Mouse (Mus musculus) kidney, embryonic 15.5 days (tissue): ENCODE results near the gene Bpi. TPM values are rescaled to one million over a fixed set of nuclear protein-coding genes. Genes with fewer than 3 reads are reported as not detected.

Source experiments
- ATAC-seq: fragments of 200-750 bp; cut with Nextera tagmentation; replicated peaks from 2 replicates; pipeline ENCODE4 v1.8.0; 2017; ENCODE audit warnings: moderate TSS enrichment; ENCODE audit not compliant: low FRiP score
- H3K27ac ChIP-seq: fragments of 300-500 bp; sonication (generic); 2 replicates; pipeline ENCODE4 v1.5.1; 2015; ENCODE audit warnings: mild to moderate bottlenecking, inconsistent platforms
- H3K27me3 ChIP-seq: fragments of 300-500 bp; sonication (generic); 2 replicates; pipeline ENCODE4 v1.6.1; 2015; ENCODE audit warnings: inconsistent platforms
- H3K36me3 ChIP-seq: fragments of 300-500 bp; sonication (generic); 2 replicates; pipeline ENCODE4 v1.6.1; 2015; ENCODE audit warnings: inconsistent platforms
- H3K4me1 ChIP-seq: fragments of 300-500 bp; sonication (generic); 2 replicates; pipeline ENCODE4 v1.6.1; 2015; ENCODE audit warnings: inconsistent platforms
- H3K4me2 ChIP-seq: fragments of 300-500 bp; sonication (generic); 2 replicates; pipeline ENCODE4 v1.6.1; 2015; ENCODE audit warnings: moderate library complexity, mild to moderate bottlenecking, inconsistent platforms
- H3K4me3 ChIP-seq: fragments of 300-500 bp; sonication (generic); replicated peaks from 2 replicates; pipeline ENCODE4 v1.5.1; 2015; ENCODE audit warnings: mild to moderate bottlenecking, inconsistent platforms
- H3K9ac ChIP-seq: fragments of 300-500 bp; sonication (generic); 2 replicates; pipeline ENCODE4 v1.6.1; 2015; ENCODE audit warnings: mild to moderate bottlenecking, inconsistent platforms
- H3K9me3 ChIP-seq: fragments of 300-500 bp; sonication (generic); replicated peaks from 2 replicates; pipeline ENCODE4 v1.6.1; 2016; ENCODE audit warnings: inconsistent platforms
- WGBS: fragments of 180-500 bp; shearing (Covaris S2); methylation state at CpG from one replicate; pipeline ENCODE4 v1.1.7; 2015; ENCODE audit warnings: mixed read lengths; 5-methylcytosine and 5-hydroxymethylcytosine counted together
- polyA plus RNA-seq: library from polyadenylated mRNA; unstranded; fragments of >200 nt; fragmentation: Nextera tagmentation; extraction: Ambion mirVana; gene quantifications from 2 replicates; pipeline ENCODE4 v1.2.1, GENCODE M21; 2015

The Bpi gene
- polyA plus RNA-seq, 1 experiment from 2014 or later: 0.17 TPM

DNA sequence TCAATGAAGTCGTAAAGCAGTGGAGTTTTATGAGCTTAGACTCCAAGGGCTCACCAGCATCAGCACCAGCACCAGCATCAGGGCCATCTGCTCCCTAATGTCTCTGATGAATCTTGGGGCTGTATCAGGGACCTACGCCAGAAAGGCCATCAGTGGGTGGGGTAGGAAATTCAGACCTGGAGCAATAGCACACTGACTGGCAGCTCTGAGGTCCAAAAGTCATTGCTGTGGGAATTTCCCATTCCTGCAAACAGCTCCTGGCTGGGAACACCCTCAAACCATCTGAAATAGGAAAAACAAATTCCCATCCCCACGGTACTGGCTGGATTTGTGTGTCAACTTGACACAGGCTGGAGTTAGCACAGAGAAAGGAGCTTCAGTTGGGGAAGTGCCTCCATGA lies 44.9 kb downstream of the Bpi start:
- H3K4me1 ChIP-seq: peaks cover 22% of the 10 kb centered on the region
- H3K9ac ChIP-seq: no peak overlapping the region
- no peaks in the 10 kb centered on the region for H3K9me3 ChIP-seq
- H3K27ac ChIP-seq: no peak overlapping the region
- H3K4me3 ChIP-seq: no peak overlapping the region
- no peak overlapping the region for H3K4me2 ChIP-seq
- ATAC-seq: no peak
- H3K36me3 ChIP-seq: no peaks in the 10 kb centered on the region
- no peaks in the 10 kb centered on the region for H3K27me3 ChIP-seq
- 70% methylated on average over 3 of the region's 3 CpGs for WGBS

DNA sequence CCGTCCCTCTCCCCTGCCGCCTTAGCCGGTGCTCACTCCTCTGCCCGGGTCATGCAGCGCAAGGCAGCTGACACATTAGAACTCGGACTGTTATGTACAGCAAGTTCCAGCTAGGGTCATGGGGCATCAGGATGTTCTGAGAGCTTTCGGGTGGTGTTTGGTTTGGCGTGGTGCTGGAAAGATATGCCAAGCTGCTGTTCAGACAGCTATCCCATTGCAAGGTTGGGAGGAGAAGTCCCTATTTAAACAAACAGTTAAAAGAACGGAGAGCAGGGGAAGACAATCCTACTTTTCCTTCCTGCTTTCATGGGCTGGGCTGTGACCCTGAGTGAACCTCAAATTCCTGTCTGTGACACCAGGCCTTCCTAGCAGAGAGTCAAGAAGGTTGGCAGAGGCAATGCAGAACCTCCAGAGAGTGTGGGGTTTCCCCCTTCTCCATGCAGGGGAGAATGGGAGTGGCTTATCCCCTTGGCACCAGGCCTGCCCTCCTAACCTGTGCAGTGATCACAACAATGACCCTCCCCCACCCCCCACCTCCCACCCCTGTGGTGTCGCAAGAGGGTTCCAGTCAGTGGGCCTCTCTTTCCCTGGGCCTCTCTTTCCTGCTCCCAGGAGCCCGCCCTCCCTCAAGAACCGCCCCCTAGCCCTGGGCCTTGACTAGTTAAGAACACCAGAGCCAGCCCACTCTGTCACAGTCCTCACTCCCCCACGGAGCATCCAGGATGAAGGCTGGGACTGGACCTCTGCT lies 48.2 kb downstream of the Bpi start, which contains the start of gene Lbp:
Lbp (plus strand) TSS at position 546 of the 748 bp plus-strand sequence.
- peaks cover 22% of the 10 kb centered on the region for H3K4me1 ChIP-seq
- 0 out of 2 replicates have a peak within 1 kb of the TSS, but pooled peaks have one; percentile 16 for H3K9ac ChIP-seq
- WGBS: 17% methylated on average over 13 of the region's 13 CpGs
- H3K36me3 ChIP-seq: no peaks in the 10 kb centered on the region
- ATAC-seq: peak; percentile 93
- H3K27ac ChIP-seq: peak within 1 kb of the TSS; percentile 82
- no peaks in the 10 kb centered on the region for H3K27me3 ChIP-seq
- H3K4me2 ChIP-seq: peak within 1 kb of the TSS; percentile 47
- H3K9me3 ChIP-seq: no peaks in the 10 kb centered on the region
- peak within 1 kb of the TSS; percentile 25 for H3K4me3 ChIP-seq

DNA sequence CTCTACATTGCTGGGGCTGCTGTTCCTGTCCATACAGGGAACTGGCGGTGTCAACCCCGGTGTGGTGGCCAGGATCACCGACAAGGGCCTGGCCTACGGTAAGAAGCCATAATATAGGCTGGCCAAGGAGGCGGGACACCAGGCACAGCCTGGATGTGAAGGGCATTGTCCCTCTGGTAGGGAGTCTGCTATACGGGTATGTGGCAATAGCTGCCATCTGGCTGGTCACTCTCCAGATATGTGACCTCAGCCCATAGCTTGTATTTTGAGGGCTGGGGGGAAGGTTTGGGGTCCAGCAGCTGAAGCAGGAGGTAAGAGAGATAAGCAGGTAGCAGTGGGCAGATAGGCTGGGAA lies 48.8 kb downstream of the Bpi start:
- Histone ChIP-seq H3K27me3 (no peaks in the 10 kb centered on the region), H3K9ac (0 out of 2 replicates have a peak overlapping the region, but pooled peaks have one; percentile 16), H3K4me1 (peaks cover 22% of the 10 kb centered on the region), H3K4me3 (peak overlapping the region; percentile 25), H3K9me3 (no peaks in the 10 kb centered on the region), H3K27ac (peak overlapping the region; percentile 82), H3K4me2 (peak overlapping the region; percentile 47), H3K36me3 (no peaks in the 10 kb centered on the region)
- WGBS: 21% methylated on average over 6 of the region's 6 CpGs
- peak; percentile 4; the same call in 1 of the 2 replicates for ATAC-seq

DNA sequence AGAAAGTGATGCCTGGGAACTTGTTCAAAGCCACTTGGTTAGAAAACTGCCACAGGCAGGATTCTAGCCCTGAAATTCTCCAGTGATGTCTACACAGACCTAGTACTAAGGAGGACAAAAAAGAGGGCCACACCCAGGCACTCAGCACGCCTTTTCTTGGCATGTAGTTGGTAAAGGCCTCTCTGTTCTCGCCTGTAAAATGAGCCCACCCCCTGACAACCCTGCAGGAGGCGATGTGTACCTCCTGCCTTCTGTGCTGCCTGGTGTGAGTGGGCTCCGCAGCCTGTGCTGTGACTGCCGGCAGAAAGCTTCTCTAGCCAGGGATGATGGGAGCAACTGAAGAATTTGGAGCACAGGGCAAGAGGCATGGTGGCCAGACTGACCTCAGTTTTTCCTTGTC lies 50.4 kb downstream of the Bpi start:
- Histone ChIP-seq H3K36me3 (no peaks in the 10 kb centered on the region), H3K9me3 (no peaks in the 10 kb centered on the region), H3K27me3 (no peaks in the 10 kb centered on the region), H3K4me3 (no peak overlapping the region), H3K27ac (0 out of 2 replicates have a peak overlapping the region, but pooled peaks have one; percentile 15), H3K9ac (no peak overlapping the region), H3K4me2 (no peak overlapping the region), H3K4me1 (peaks cover 22% of the 10 kb centered on the region)
- 51% methylated on average over 5 of the region's 5 CpGs for WGBS
- no peak for ATAC-seq

- Histone ChIP-seq H3K4me1 (peaks cover 3% of the 10 kb centered on the region), H3K36me3 (no peaks in the 10 kb centered on the region), H3K27ac (0 out of 2 replicates have a peak overlapping the region, but pooled peaks have one; percentile 42), H3K4me2 (no peak overlapping the region), H3K27me3 (no peaks in the 10 kb centered on the region), H3K9ac (no peak overlapping the region), H3K4me3 (no peak overlapping the region), H3K9me3 (no peaks in the 10 kb centered on the region)
- no peak for ATAC-seq
- WGBS: 39% methylated on average over 1 of the region's 1 CpGs
Measured at GRCm38 (mm10) chr2:158313089-158313488, 55.2 kb downstream of the Bpi start.

GRCm38 (mm10) chr2:158316371-158316770 lies 58.5 kb downstream of the Bpi start:
- WGBS: 66% methylated on average over 8 of the region's 8 CpGs
- H3K9ac ChIP-seq: no peak overlapping the region

GRCm38 (mm10) chr2:158317026-158317425 lies 59.1 kb downstream of the Bpi start:
- 14% methylated on average over 5 of the region's 5 CpGs for WGBS
- peak; percentile 64; the same call in 1 of the 2 replicates for ATAC-seq

More at GRCm38 (mm10) chr2:158316371-158316770, 58.5 kb downstream of the Bpi start:
- Histone ChIP-seq H3K36me3 (0 out of 2 replicates have a peak, but pooled peaks cover 4% of the 10 kb centered on the region), H3K4me3 (no peak overlapping the region), H3K4me2 (no peak overlapping the region), H3K4me1 (peaks cover 3% of the 10 kb centered on the region), H3K9me3 (no peaks in the 10 kb centered on the region), H3K27ac (no peak overlapping the region), H3K27me3 (no peaks in the 10 kb centered on the region)
- ATAC-seq: 0 out of 2 replicates have a peak, but pooled peaks have one; percentile 10

GRCm38 (mm10) chr2:158321596-158321995 lies 63.7 kb downstream of the Bpi start:
- WGBS: 91% methylated on average over 6 of the region's 6 CpGs
- H3K9me3 ChIP-seq: no peaks in the 10 kb centered on the region
- H3K36me3 ChIP-seq: 0 out of 2 replicates have a peak, but pooled peaks cover 14% of the 10 kb centered on the region
- H3K4me1 ChIP-seq: no peaks in the 10 kb centered on the region
- H3K4me3 ChIP-seq: no peak overlapping the region
- no peak overlapping the region for H3K9ac ChIP-seq
- no peak for ATAC-seq
- H3K27ac ChIP-seq: no peak overlapping the region
- H3K27me3 ChIP-seq: no peaks in the 10 kb centered on the region
- H3K4me2 ChIP-seq: no peak overlapping the region

More at GRCm38 (mm10) chr2:158317026-158317425, 59.1 kb downstream of the Bpi start:
- H3K9ac ChIP-seq: no peak overlapping the region
- no peaks in the 10 kb centered on the region for H3K27me3 ChIP-seq
- no peak overlapping the region for H3K27ac ChIP-seq
- H3K4me3 ChIP-seq: no peak overlapping the region
- H3K4me2 ChIP-seq: no peak overlapping the region
- peaks cover 3% of the 10 kb centered on the region for H3K4me1 ChIP-seq
- H3K36me3 ChIP-seq: 0 out of 2 replicates have a peak, but pooled peaks cover 9% of the 10 kb centered on the region
- no peaks in the 10 kb centered on the region for H3K9me3 ChIP-seq

DNA sequence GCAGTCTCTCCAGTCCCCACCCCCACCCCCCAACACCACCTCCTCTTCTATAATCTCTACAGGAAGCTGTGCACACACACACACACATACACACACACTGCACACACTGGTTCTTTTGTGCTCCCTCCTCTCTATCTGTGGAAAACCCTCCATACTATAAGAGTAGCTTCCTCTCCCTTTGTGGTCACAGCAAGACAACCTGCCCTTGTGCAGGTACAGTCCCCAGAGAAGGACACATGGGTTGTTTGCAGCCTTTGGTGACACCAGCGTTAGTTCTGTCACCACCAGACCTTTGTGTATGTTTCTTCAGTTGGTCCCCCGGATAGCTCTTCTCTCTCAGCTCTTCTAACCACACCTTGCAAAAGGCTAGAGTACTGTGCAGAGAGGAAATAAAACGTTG lies 65.0 kb downstream of the Bpi start:
- 0 out of 2 replicates have a peak, but pooled peaks cover 14% of the 10 kb centered on the region for H3K36me3 ChIP-seq
- WGBS: 75% methylated on average over 3 of the region's 3 CpGs
- H3K9ac ChIP-seq: no peak overlapping the region
- no peak overlapping the region for H3K4me2 ChIP-seq
- no peak for ATAC-seq
- H3K27ac ChIP-seq: no peak overlapping the region
- H3K27me3 ChIP-seq: no peaks in the 10 kb centered on the region
- no peak overlapping the region for H3K4me3 ChIP-seq
- H3K4me1 ChIP-seq: no peaks in the 10 kb centered on the region
- no peaks in the 10 kb centered on the region for H3K9me3 ChIP-seq

DNA sequence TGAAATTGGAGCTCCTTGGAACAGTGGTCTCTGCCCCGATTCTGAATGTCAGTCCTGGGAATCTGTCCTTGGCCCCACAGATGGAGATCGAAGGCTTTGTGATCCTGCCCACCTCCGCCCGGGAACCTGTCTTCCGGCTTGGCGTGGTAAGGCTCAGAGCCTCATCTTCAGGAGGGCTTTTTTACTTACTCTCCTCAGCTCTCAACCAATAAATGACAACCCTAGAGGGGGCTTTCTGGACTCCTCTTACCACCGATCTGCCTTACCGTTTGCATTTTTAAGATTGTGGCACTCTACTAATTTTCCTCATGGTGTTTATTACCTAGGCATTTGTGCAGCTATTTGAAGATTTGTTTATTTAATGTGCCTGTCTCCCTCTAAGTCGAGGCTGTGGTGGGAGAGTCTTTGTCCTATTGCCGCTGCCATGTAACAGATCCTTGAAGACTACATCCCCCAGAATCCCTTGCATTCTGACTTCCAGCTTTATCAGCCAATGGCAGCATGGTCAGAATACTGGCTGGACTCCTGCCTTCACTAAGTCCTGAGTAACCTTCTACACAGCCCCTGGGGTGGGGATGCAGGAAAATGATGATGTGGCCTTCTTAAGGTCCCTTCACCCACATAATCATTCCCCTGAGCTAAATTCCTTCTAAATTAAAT lies 66.8 kb downstream of the Bpi start:
- H3K4me2 ChIP-seq: no peak overlapping the region
- no peak overlapping the region for H3K27ac ChIP-seq
- H3K9me3 ChIP-seq: no peaks in the 10 kb centered on the region
- 51% methylated on average over 10 of the region's 10 CpGs for WGBS
- no peaks in the 10 kb centered on the region for H3K4me1 ChIP-seq
- H3K9ac ChIP-seq: no peak overlapping the region
- no peaks in the 10 kb centered on the region for H3K27me3 ChIP-seq
- no peak overlapping the region for H3K4me3 ChIP-seq
- H3K36me3 ChIP-seq: 0 out of 2 replicates have a peak, but pooled peaks cover 14% of the 10 kb centered on the region
- 0 out of 2 replicates have a peak, but pooled peaks have one; percentile 54 for ATAC-seq

DNA sequence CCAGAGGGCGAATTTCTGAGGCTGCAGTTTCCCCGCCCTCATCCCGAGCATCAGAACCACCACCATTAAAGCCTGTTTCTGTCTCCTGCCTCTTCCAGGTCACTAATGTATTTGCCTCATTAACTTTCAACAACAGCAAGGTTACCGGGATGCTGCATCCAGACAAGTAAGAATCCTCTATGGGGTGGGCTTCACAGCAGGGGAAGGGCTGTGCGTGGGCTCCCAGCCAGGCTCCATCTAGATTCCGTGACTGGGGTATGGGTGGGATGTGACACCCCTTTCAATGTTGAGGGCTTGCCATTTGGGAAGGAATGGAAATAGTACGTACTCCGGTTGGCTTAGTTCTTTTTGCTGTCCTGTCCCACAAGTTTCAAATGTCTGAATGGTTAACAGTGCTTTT lies 67.7 kb downstream of the Bpi start:
- Histone ChIP-seq H3K9ac (no peak overlapping the region), H3K4me1 (no peaks in the 10 kb centered on the region), H3K4me2 (no peak overlapping the region), H3K9me3 (no peaks in the 10 kb centered on the region), H3K4me3 (no peak overlapping the region), H3K27me3 (no peaks in the 10 kb centered on the region), H3K36me3 (0 out of 2 replicates have a peak, but pooled peaks cover 14% of the 10 kb centered on the region), H3K27ac (no peak overlapping the region)
- 76% methylated on average over 8 of the region's 8 CpGs for WGBS
- ATAC-seq: no peak
